Mouse (Mus musculus) spleen, adult 2 months (tissue): ENCODE results near the gene Gm14288. TPM values are rescaled to one million over a fixed set of nuclear protein-coding genes. Genes with fewer than 3 reads are reported as not detected.
"Not testable (repeated sequence)": the region's sequence is repeated elsewhere in the genome, so short reads cannot be mapped to it uniquely, and the experiment has no call there.

Experiments used
- DNase-seq, 2 experiments: peaks; one replicate each; pipeline versions ENCODE4 v3.0.0 to v3.0.0-alpha.2; 2012 to 2021; ENCODE audit warnings: low spot score in 2 of 2, low read depth in 1 of 2
- H3K27ac ChIP-seq: fragments of 200-500 bp; 2 replicates; pipeline ENCODE4 v1.5.1; 2012; ENCODE audit warnings: low read length, inconsistent platforms; ENCODE audit not compliant: insufficient read depth
- H3K27me3 ChIP-seq: fragments of 200-500 bp; 2 replicates; pipeline ENCODE4 v1.6.1; 2012; ENCODE audit warnings: mild to moderate bottlenecking, moderate library complexity, low read length, inconsistent platforms; ENCODE audit not compliant: control insufficient read depth, insufficient read depth
- H3K36me3 ChIP-seq: fragments of 200-500 bp; 2 replicates; pipeline ENCODE4 v1.6.1; 2012; ENCODE audit warnings: mild to moderate bottlenecking, low read length, inconsistent platforms; ENCODE audit not compliant: control insufficient read depth, insufficient read depth
- H3K4me1 ChIP-seq: fragments of 200-500 bp; 2 replicates; pipeline ENCODE4 v1.6.1; 2011; ENCODE audit warnings: inconsistent platforms; ENCODE audit not compliant: control insufficient read depth, insufficient read depth, insufficient read length
- H3K4me3 ChIP-seq: fragments of 200-500 bp; 2 replicates; pipeline ENCODE4 v1.5.1; 2011; ENCODE audit warnings: mild to moderate bottlenecking, inconsistent platforms; ENCODE audit not compliant: insufficient read depth, insufficient read length; ENCODE audit errors: extremely low read depth
- WGBS: fragments of 180-500 bp; shearing (Covaris S2); methylation state at CpG from one replicate; pipeline ENCODE4 v1.1.7; 2018; 5-methylcytosine and 5-hydroxymethylcytosine counted together
- polyA plus RNA-seq: library from polyadenylated mRNA; depleted of rRNA; stranded (reverse); fragments of >200 nt; gene quantifications from 2 replicates; pipeline ENCODE4 v1.2.3, GENCODE M21; 2012; rRNA removed

The Gm14288 gene
- polyA plus RNA-seq = 0.19 and 0.95 TPM in 2 replicates

DNA sequence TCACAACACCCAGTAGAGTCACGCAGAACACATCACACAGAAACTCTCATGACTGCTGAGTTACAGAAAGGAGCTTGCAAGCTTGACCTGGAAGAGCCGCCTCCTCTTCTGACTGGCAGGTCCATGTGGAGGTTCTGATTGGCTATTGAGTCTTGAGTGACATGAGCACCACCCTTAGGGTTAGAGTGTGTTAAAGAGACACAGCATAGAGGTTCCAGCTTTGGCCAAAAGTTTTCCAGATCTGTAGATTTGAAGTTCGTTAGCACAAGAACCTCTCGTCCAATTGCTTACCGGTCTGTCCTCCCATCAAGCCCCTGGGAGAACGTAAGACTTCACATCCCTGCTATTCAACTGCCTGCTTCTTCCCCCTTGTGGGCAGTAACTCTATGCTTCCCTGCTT lies at the start of gene Gm14288:
Gene Gm14288, minus strand, starts transcription at position 101 of the 400 bp plus-strand sequence.
- not testable (repeated sequence) for DNase-seq, H3K36me3 ChIP-seq, H3K27ac ChIP-seq, H3K4me3 ChIP-seq, H3K4me1 ChIP-seq, H3K27me3 ChIP-seq
- WGBS = no CpG with 5 or more reads among the region's 6 CpGs

DNA sequence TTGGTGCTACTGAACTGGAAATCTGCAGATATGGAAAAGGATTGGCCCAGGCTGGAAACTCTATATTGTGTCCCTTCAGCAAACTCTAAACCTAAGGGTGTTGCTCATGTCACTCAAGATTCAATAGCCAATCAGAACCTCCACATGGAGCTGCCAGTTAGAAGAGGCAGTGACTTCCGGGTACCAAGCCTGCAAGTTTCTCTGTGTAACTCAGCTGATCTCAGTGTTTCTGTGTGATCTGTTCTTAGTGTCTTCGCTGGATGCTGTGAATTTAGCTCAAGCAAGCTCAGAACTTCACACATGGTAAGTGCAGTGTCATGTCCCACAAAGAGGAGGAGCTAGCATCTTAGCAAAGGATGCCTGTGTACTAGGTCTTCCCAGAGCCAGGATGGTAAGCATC lies 59.7 kb downstream of the Gm14288 start, which contains the start of gene Gm2007:
Gene Gm2007, plus strand, starts transcription at position 301 of the 400 bp plus-strand sequence.
- WGBS = no CpG with 5 or more reads among the region's 2 CpGs
- H3K4me1 ChIP-seq, H3K27me3 ChIP-seq, DNase-seq, H3K4me3 ChIP-seq, H3K36me3 ChIP-seq, H3K27ac ChIP-seq: not testable (repeated sequence)

Other genes starting within 250 kb of the Gm14288 start
- not detected in 2 replicates for gene Gm11007, start 157.1 kb downstream of the Gm14288 start, polyA plus RNA-seq
- not detected in 2 replicates for gene Zfp969, start 97.4 kb downstream of the Gm14288 start, polyA plus RNA-seq
- gene Gm2007, start 59.6 kb downstream of the Gm14288 start, polyA plus RNA-seq = not detected in 2 replicates
- 0.41 TPM in 1 of 2 replicates, not detected in the other for gene Gm6710, start 68.1 kb upstream of the Gm14288 start, polyA plus RNA-seq
- gene Zfp966, start 130.0 kb upstream of the Gm14288 start, polyA plus RNA-seq = 0.08 and 0.27 TPM in 2 replicates
- 0.14 and 0.15 TPM in 2 replicates for gene Gm2026, start 164.2 kb upstream of the Gm14288 start, polyA plus RNA-seq